Mouse (Mus musculus) heart, embryonic 12.5 days (tissue): ENCODE results near the gene Pdk2. TPM values are rescaled to one million over a fixed set of nuclear protein-coding genes. Genes with fewer than 3 reads are reported as not detected.

Experiments
- ATAC-seq: fragments of 200-750 bp; cut with Nextera tagmentation; 2 replicates; pipeline ENCODE4 v1.8.0; 2017; ENCODE audit warnings: moderate TSS enrichment, moderate library complexity; ENCODE audit not compliant: insufficient number of reproducible peaks, low FRiP score
- H3K27ac ChIP-seq: fragments of 300-500 bp; sonication (generic); 2 replicates; pipeline ENCODE4 v1.5.1; 2016; ENCODE audit warnings: mild to moderate bottlenecking, moderate library complexity; ENCODE audit not compliant: poor library complexity, severe bottlenecking
- H3K27me3 ChIP-seq: fragments of 300-500 bp; sonication (generic); replicated peaks from 2 replicates; pipeline ENCODE4 v1.6.1; 2016; ENCODE audit warnings: mild to moderate bottlenecking, moderate library complexity
- H3K36me3 ChIP-seq: fragments of 300-500 bp; sonication (generic); 2 replicates; pipeline ENCODE4 v1.6.1; 2016; ENCODE audit warnings: mild to moderate bottlenecking, moderate library complexity
- H3K4me1 ChIP-seq: fragments of 300-500 bp; sonication (generic); replicated peaks from 2 replicates; pipeline ENCODE4 v1.6.1; 2016; ENCODE audit warnings: mild to moderate bottlenecking
- H3K4me2 ChIP-seq: fragments of 300-500 bp; sonication (generic); 2 replicates; pipeline ENCODE4 v1.6.1; 2016; ENCODE audit warnings: mild to moderate bottlenecking, moderate library complexity
- H3K4me3 ChIP-seq: fragments of 300-500 bp; sonication (generic); 2 replicates; pipeline ENCODE4 v1.5.1; 2016; ENCODE audit warnings: mild to moderate bottlenecking
- H3K9ac ChIP-seq: fragments of 300-500 bp; sonication (generic); 2 replicates; pipeline ENCODE4 v1.6.1; 2016; ENCODE audit warnings: mild to moderate bottlenecking, moderate library complexity
- H3K9me3 ChIP-seq: fragments of 300-500 bp; sonication (generic); replicated peaks from 2 replicates; pipeline ENCODE4 v1.6.1; 2016; ENCODE audit warnings: mild to moderate bottlenecking, moderate library complexity
- WGBS: fragments of 180-500 bp; shearing (Covaris S2); methylation state at CpG from one replicate; pipeline ENCODE4 v1.1.7; 2016; 5-methylcytosine and 5-hydroxymethylcytosine counted together
- polyA plus RNA-seq: library from polyadenylated mRNA; unstranded; fragments of >200 nt; fragmentation: Nextera tagmentation; extraction: Ambion mirVana; gene quantifications from 2 replicates; pipeline ENCODE4 v1.2.1, GENCODE M21; 2016

Pdk2 gene
- polyA plus RNA-seq, 1 experiment from 2014 or later, result 65.1 TPM

DNA sequence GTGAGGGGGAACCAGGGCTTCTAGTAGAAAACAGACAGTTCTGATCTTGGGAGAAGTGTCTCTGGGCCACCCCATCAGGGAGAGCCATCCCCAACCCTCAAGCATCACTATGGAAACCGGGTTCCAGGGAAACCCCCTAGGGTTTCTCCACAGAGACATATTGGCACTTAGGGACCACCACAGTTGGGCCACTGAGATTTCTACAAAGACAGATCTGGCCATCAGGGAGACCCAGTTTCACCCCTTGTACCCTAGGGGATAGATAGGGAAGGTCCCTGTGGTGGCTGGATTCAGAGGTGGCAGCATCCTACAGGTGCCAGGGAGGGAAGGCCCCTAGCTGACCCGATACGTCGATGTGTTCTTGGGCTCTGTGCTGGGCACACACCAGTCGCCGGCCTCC is 14.3 kb downstream of the Pdk2 start:
- WGBS, result 74% methylated on average over 6 of the region's 6 CpGs
- Histone ChIP-seq H3K9ac (no peak overlapping the region), H3K9me3 (no peaks in the 10 kb centered on the region), H3K36me3 (peaks cover 78% of the 10 kb centered on the region), H3K4me3 (no peak overlapping the region), H3K4me2 (no peak overlapping the region), H3K4me1 (no peaks in the 10 kb centered on the region), H3K27ac (no peak overlapping the region), H3K27me3 (0 out of 2 replicates have a peak, but pooled peaks cover 2% of the 10 kb centered on the region)
- no peak for ATAC-seq

DNA sequence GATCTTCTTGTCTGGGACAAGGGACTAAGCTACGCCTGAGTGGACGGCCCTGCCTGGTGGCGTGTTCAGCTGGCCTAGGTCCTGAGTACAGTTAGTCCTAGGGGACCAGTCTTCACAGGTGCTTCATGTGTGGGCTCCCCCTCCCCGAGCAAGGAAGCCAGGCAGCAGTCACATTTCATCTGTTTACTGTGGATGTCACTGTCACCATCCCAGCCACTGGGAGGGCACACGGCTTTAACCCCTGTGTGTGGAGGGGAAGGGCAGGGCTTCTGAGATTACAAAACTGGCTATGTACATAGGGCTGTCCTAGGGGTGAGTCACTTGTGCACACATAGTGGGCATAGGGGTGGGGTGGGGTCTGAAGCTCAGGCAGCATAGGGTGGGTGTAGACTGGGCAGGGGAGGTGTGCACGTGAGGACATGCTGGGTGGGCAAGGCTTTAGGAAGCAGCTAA is 15.0 kb downstream of the Pdk2 start:
- peaks cover 80% of the 10 kb centered on the region for H3K36me3 ChIP-seq
- no peak overlapping the region for H3K9ac ChIP-seq
- no peak overlapping the region for H3K4me2 ChIP-seq
- 71% methylated on average over 6 of the region's 6 CpGs for WGBS
- no peak overlapping the region for H3K4me3 ChIP-seq
- H3K27ac ChIP-seq, result no peak overlapping the region
- ATAC-seq, result no peak
- no peaks in the 10 kb centered on the region for H3K4me1 ChIP-seq
- 0 out of 2 replicates have a peak, but pooled peaks cover 5% of the 10 kb centered on the region for H3K27me3 ChIP-seq
- H3K9me3 ChIP-seq, result no peaks in the 10 kb centered on the region

DNA sequence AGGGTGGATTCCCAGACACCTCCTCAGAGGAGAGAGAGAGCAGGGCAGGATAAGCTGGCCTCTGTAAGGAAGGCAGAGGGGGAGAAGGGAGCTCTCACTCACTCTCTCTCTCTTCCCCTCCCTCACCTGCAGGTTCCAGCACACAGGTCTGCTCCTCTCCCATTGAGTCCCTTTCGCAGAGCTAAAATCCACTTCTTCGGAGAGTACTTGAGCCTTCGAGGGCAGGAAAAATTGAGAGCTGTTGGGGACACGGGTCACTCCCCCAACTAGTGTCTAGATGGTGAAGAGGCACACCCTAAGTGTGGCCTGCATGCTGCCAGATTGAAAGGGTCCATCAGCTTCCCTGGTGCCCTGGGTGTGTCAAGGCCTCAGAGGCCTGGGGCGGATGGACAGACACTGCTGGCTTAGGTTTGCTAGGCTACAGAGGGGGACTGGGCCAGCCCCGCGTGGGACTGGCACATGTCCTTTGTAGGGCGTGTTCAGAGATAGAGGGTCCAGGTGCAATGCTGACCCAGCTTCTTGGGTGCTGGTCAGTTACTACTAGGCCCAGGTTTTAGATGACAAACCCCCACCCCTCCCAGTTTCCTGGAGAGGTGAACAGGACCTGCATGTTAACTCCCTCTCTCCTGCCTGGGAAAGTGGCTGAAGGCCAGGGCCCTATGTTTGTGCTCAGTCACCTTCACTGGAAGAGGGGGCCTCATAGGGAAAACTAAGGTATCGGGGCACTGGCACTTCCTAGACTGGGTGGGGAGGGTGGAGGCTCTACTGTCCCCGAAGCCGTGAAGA is 15.7 kb downstream of the Pdk2 start:
- WGBS, result 82% methylated on average over 11 of the region's 11 CpGs
- Histone ChIP-seq H3K4me3 (no peak overlapping the region), H3K27ac (no peak overlapping the region), H3K9ac (no peak overlapping the region), H3K4me2 (no peak overlapping the region), H3K27me3 (peaks cover 9% of the 10 kb centered on the region), H3K4me1 (no peaks in the 10 kb centered on the region), H3K9me3 (no peaks in the 10 kb centered on the region), H3K36me3 (peaks cover 86% of the 10 kb centered on the region)
- no peak for ATAC-seq

DNA sequence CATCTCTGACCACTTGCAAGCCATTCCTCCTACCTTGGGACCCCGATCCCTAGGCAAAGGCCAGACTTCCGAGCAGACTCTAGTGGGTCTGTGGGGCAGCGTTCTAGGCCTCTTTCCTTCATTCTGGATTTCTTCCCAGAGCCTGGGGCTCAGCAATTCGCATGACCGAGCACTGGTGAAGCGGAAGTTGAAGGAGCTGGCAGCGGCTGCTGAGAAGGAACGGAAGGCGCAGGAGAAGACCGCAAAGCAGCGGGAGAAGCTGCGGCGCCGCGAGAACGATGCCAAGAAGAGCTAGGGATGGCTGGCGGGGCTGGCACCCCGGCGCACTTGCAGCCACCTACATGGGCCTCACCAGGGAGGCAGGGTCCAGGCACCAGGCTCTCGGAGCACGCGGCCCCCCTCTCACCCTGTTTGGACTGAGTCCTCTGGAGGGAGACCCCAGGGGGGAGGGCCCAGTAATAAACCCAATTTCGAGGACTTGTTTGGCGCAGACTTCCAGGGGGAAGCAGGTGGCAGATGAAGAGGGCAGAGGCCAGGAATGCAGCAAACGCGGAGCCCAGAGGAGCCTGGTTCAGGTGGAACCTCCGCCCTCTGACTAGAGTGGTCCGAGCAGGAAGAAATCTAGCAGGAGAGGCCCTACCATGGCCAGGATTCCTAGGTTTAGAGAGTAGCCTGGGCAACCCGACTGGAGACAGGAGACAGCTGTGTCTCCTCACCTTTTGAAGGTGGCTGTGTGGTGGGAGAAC is 16.5 kb downstream of the Pdk2 start:
- H3K9ac ChIP-seq, result no peak overlapping the region
- H3K27ac ChIP-seq, result no peak overlapping the region
- ATAC-seq, result no peak

DNA sequence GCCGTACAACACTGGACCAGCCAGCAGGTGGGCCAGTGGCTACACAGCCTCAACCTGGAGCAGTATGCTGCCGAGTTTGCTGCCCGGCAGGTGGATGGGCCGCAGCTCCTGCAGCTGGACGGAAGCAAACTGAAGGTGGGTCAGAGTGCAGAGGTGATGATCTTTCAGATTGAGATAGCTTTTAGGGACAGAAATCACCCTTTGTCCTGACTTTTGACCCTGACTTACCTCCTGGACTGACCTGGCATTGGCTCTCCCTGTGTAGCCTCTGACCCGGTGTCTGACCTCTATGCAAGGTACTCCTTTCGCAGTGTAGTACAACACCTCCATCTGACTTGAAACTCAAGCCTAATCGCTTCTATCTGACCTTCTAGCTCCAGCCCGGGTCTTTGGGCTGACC is 17.7 kb downstream of the Pdk2 start:
- Histone ChIP-seq H3K9me3 (no peaks in the 10 kb centered on the region), H3K4me1 (no peaks in the 10 kb centered on the region), H3K27ac (no peak overlapping the region), H3K27me3 (peaks cover 27% of the 10 kb centered on the region), H3K4me3 (no peak overlapping the region), H3K36me3 (peaks cover 90% of the 10 kb centered on the region), H3K9ac (no peak overlapping the region), H3K4me2 (no peak overlapping the region)
- no peak for ATAC-seq
- 93% methylated on average over 9 of the region's 9 CpGs for WGBS

More for the DNA sequence above, 16.5 kb downstream of the Pdk2 start:
- H3K36me3 ChIP-seq, result peaks cover 91% of the 10 kb centered on the region
- H3K4me3 ChIP-seq, result no peak overlapping the region
- peaks cover 17% of the 10 kb centered on the region for H3K27me3 ChIP-seq
- H3K4me2 ChIP-seq, result no peak overlapping the region
- H3K9me3 ChIP-seq, result no peaks in the 10 kb centered on the region
- H3K4me1 ChIP-seq, result no peaks in the 10 kb centered on the region
- 74% methylated on average over 29 of the region's 29 CpGs for WGBS

GRCm38 (mm10) chr11:95022237-95022992 is 18.7 kb downstream of the Pdk2 start:
- Histone ChIP-seq H3K4me1 (peaks cover 4% of the 10 kb centered on the region; the same call in 1 of the 2 replicates), H3K4me3 (no peak overlapping the region), H3K4me2 (no peak overlapping the region), H3K27ac (no peak overlapping the region), H3K36me3 (peaks cover 87% of the 10 kb centered on the region), H3K9me3 (no peaks in the 10 kb centered on the region), H3K27me3 (peaks cover 28% of the 10 kb centered on the region), H3K9ac (no peak overlapping the region)
- 76% methylated on average over 10 of the region's 10 CpGs for WGBS
- ATAC-seq, result no peak

- Histone ChIP-seq H3K27ac (no peak overlapping the region), H3K9me3 (no peaks in the 10 kb centered on the region), H3K36me3 (peaks cover 28% of the 10 kb centered on the region), H3K27me3 (peaks cover 22% of the 10 kb centered on the region), H3K4me1 (peaks cover 47% of the 10 kb centered on the region), H3K9ac (peak overlapping the region; percentile 37), H3K4me2 (peak overlapping the region; percentile 4; the same call in 1 of the 2 replicates), H3K4me3 (no peak overlapping the region)
- 64% methylated on average over 3 of the region's 3 CpGs for WGBS
- 0 out of 2 replicates have a peak, but pooled peaks have one; percentile 10 for ATAC-seq
Observed at GRCm38 (mm10) chr11:95015484-95015883, 25.7 kb downstream of the Pdk2 start.

DNA sequence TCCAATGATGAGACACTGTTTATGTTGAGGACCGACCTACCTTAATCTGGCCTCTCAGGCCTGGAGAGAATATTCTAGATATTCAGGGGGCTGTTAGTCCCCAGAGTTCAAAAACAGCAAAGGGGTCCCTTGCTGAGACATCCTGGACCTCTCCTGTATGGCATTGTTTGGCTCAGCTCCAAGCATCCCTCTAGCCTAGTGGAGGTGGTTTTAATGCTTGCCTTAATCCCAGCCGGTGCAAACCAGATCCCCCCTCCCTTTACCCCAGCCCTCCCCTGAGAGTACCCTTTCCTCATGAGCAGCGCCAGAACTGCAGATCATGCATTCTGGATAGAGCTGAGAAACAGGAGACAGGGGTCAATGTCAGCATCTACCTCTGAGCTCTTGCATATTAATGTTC is 28.7 kb downstream of the Pdk2 start:
- Histone ChIP-seq H3K4me2 (peak overlapping the region; percentile 94), H3K36me3 (peaks cover 6% of the 10 kb centered on the region; the same call in 1 of the 2 replicates), H3K27me3 (no peaks in the 10 kb centered on the region), H3K9ac (no peak overlapping the region), H3K27ac (peak overlapping the region; percentile 68), H3K4me1 (peaks cover 61% of the 10 kb centered on the region), H3K9me3 (no peaks in the 10 kb centered on the region), H3K4me3 (no peak overlapping the region)
- no peak for ATAC-seq
- WGBS, result 35% methylated on average over 3 of the region's 3 CpGs

DNA sequence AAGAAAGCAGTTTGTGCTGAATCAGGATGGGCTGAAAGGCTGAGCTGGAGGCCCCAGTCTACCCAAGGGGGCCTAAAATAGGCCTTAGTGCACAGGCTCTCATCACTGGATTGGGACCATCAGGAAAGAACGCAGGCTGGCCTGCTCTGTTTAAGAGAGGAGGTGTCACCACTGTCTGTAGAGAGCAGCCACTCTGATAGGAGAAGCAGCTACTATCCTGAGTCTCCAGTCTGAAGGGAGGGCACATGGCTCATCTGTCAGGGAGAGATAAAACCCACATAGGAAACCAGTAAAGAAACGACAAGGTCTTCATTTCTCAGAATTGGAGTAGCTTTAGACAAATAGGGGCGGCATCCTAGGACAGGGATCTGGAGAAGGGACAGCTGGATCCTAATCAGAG is 29.1 kb downstream of the Pdk2 start:
- Histone ChIP-seq H3K4me1 (peaks cover 60% of the 10 kb centered on the region), H3K4me2 (peak overlapping the region; percentile 94), H3K27me3 (no peaks in the 10 kb centered on the region), H3K27ac (peak overlapping the region; percentile 68), H3K9ac (0 out of 2 replicates have a peak overlapping the region, but pooled peaks have one; percentile 4), H3K9me3 (no peaks in the 10 kb centered on the region), H3K4me3 (no peak overlapping the region), H3K36me3 (peaks cover 6% of the 10 kb centered on the region; the same call in 1 of the 2 replicates)
- WGBS, result 29% methylated on average over 3 of the region's 3 CpGs
- ATAC-seq, result peak; percentile 84

DNA sequence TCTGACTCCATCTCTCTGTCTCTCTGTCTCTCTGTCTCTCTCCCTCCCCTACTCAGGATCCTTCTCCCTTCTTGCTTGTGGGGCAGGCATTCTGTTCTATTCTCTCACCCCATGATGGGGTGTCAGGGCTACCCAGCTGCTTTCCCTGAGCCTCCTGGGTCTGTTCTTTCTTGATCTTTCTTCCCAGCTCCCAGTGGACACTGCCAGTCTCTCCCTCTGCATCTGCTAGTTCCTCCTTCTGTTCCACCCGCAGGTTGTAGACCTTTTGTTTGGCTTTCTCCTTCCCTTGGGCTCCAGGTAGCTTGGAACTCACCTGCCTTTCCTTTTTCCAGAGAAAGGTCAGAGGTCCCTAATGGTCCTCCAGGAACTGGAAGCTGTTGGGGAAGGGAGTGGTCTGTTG is 29.7 kb downstream of the Pdk2 start:
- Histone ChIP-seq H3K9me3 (no peaks in the 10 kb centered on the region), H3K27ac (peak overlapping the region; percentile 68), H3K27me3 (no peaks in the 10 kb centered on the region), H3K9ac (peak overlapping the region; percentile 58), H3K36me3 (peaks cover 6% of the 10 kb centered on the region; the same call in 1 of the 2 replicates), H3K4me3 (peak overlapping the region; percentile 78), H3K4me1 (peaks cover 64% of the 10 kb centered on the region), H3K4me2 (peak overlapping the region; percentile 94)
- ATAC-seq, result no peak
- WGBS, result 32% methylated on average over 1 of the region's 1 CpGs
